Comparison of ENCODE assay signal across 18 mouse cellular contexts in genomic region chr2:118401834-118402727, GRCm38 (mm10). TPM values are rescaled to one million over a fixed set of nuclear protein-coding genes. Genes with fewer than 3 reads are reported as not detected.
DNase-seq lines count a peak whose midpoint lies in the region; ATAC-seq and TF ChIP-seq lines count a peak whose summit lies in the region.
"Had no signal": no experiment of that assay in that cellular context is flagged by ENCODE, and none has a peak within 500 bp of the region (broad histone marks: within the 10 kb centered on the region; RNA-seq: fewer than 3 reads in every experiment).

No protein-coding gene starts in this region.

- TF ChIP-seq POLR2A in olfactory bulb, adult 2 months (IDR thresholded peaks at IDR 0.05; ENCODE audit: insufficient read depth, low read depth, low read length) = no peak

- no peak overlapping the region for H3K9ac ChIP-seq in intestine, embryonic 14.5 days (ENCODE audit: low read length)
- H3K9ac ChIP-seq: forebrain, embryonic 15.5 days; liver, embryonic 13.5 days had no signal

- peak; percentile 12 for DNase-seq in left cerebral cortex, postnatal 4 days
- no peak for DNase-seq in left cerebral cortex, adult 8-10 months (ENCODE audit: low spot score in 2 of 2)
- DNase-seq in brain, adult 2 months (ENCODE audit: low read depth, low spot score) = peak; percentile 7
- peak; percentile 51 for DNase-seq in intestine, embryonic 14.5 days (ENCODE audit: low spot score)
- DNase-seq in adrenal gland, adult 2 months = no peak
- DNase-seq: adrenal gland, postnatal 25 days; cerebellum, postnatal 14 days; gastrocnemius, adult 2 months; heart, postnatal 14 days; liver, embryonic 13.5 days had no signal

- no peaks in the 10 kb centered on the region for H3K4me1 ChIP-seq in intestine, embryonic 14.5 days (replicated peaks; ENCODE audit: control insufficient read depth, insufficient read depth, low read length)
- H3K4me1 ChIP-seq in olfactory bulb, adult 2 months (ENCODE audit: control insufficient read depth, insufficient read depth, low read length) = peaks cover 9% of the 10 kb centered on the region
- H3K4me1 ChIP-seq: forebrain, embryonic 15.5 days; heart, embryonic 10.5 days had no signal

- H3K9me3 ChIP-seq in intestine, embryonic 14.5 days (ENCODE audit: control insufficient read depth, low read length) = no peaks in the 10 kb centered on the region
- H3K9me3 ChIP-seq: forebrain, embryonic 15.5 days; heart, embryonic 10.5 days; liver, embryonic 13.5 days had no signal

- no peak overlapping the region for H3K4me2 ChIP-seq in intestine, embryonic 14.5 days (ENCODE audit: low read length)
- H3K4me2 ChIP-seq: forebrain, embryonic 15.5 days; liver, embryonic 13.5 days had no signal

- 0 out of 2 replicates have a peak overlapping the region, but pooled peaks have one; percentile 9 for H3K27ac ChIP-seq in intestine, embryonic 14.5 days (ENCODE audit: low read depth)
- 0 out of 2 replicates have a peak overlapping the region, but pooled peaks have one; percentile 62 for H3K27ac ChIP-seq in olfactory bulb, adult 2 months (ENCODE audit: insufficient read depth, low read depth, low read length)
- H3K27ac ChIP-seq: forebrain, embryonic 15.5 days; gastrocnemius, adult 2 months; heart, embryonic 10.5 days; liver, embryonic 13.5 days had no signal

- H3K27me3 ChIP-seq in intestine, embryonic 14.5 days (replicated peaks; ENCODE audit: control insufficient read depth, insufficient read depth, low read length) = no peaks in the 10 kb centered on the region
- H3K27me3 ChIP-seq: forebrain, embryonic 15.5 days; liver, embryonic 13.5 days had no signal

- ATAC-seq in intestine, embryonic 14.5 days (replicated peaks; ENCODE audit: low FRiP score, low TSS enrichment, low read depth) = peak; percentile 56
- ATAC-seq in granulocyte monocyte progenitor cell, adult 5-6 weeks (replicated peaks; ENCODE audit: poor library complexity, severe bottlenecking) = no peak
- ATAC-seq: CD4-positive, CD25-positive, alpha-beta regulatory T cell, adult 4 months; forebrain, embryonic 15.5 days; inflammation-experienced regulatory T-cells, adult 6 months had no signal

- no peak overlapping the region for H3K4me3 ChIP-seq in intestine, embryonic 14.5 days (ENCODE audit: low read depth, low read length)
- no peak overlapping the region for H3K4me3 ChIP-seq in olfactory bulb, adult 2 months (ENCODE audit: insufficient read depth, low read depth, low read length)
- H3K4me3 ChIP-seq: forebrain, embryonic 15.5 days; gastrocnemius, adult 2 months; heart, embryonic 10.5 days; liver, embryonic 13.5 days had no signal

- WGBS in intestine, embryonic 14.5 days = 69% methylated on average over 5 of the region's 5 CpGs
- WGBS in olfactory bulb, adult 2 months = 51% methylated on average over 5 of the region's 5 CpGs

- intact Hi-C loops in left cerebral cortex, postnatal 4 days (cut with DNase I) = no loop called here

- no peak for TF ChIP-seq CTCF in olfactory bulb, adult 2 months (IDR thresholded peaks at IDR 0.05; ENCODE audit: insufficient read depth, low read depth, low read length)

- H3K36me3 ChIP-seq in intestine, embryonic 14.5 days (ENCODE audit: control insufficient read depth, insufficient read depth, low read length) = peaks cover 18% of the 10 kb centered on the region; the same call in 1 of the 2 replicates
- H3K36me3 ChIP-seq: forebrain, embryonic 15.5 days had no signal

RNA-seq across cellular contexts. Expression of gene Eif2ak4, which starts 13.7 kb away (rescaled TPM):
- total RNA-seq in left cerebral cortex, postnatal 4 days (2021) = 10 to 100 TPM; 23.1 to 26.7 TPM
- 10 to 100 TPM; 19.7 to 22.3 (median 21.1) TPM for total RNA-seq in left cerebral cortex, adult 8-10 months (2022)
- polyA plus RNA-seq in intestine, embryonic 14.5 days (2014; fragmentation: Nextera tagmentation; extraction: Ambion mirVana) = 14.0 and 15.0 TPM in 2 replicates
- not detected in 2 replicates for polyA plus RNA-seq in olfactory bulb, adult 2 months (2012; ENCODE audit: insufficient read depth, insufficient read length, low replicate concordance, missing spikeins)
- 16.3 and 20.0 TPM in 2 replicates for total RNA-seq in granulocyte monocyte progenitor cell, adult 5-6 weeks (2014; fragmentation: Nextera tagmentation)
- 12.7 and 17.5 TPM in 2 replicates for total RNA-seq in granulocyte monocyte progenitor cell, adult 5-6 weeks (2017)
- 10 to 100 TPM; 15.1 to 17.0 TPM for total RNA-seq in adrenal gland, adult 2 months (2021)
- 11.2 and 11.9 TPM in 2 replicates for polyA plus RNA-seq in adrenal gland, adult 2 months (2012; rRNA removed)

RNA-seq across cellular contexts. Expression of gene Gpr176, which starts 28.9 kb away (rescaled TPM):
- 10 to 100 TPM; 11.2 to 13.3 TPM for total RNA-seq in left cerebral cortex, postnatal 4 days (2021)
- total RNA-seq in left cerebral cortex, adult 8-10 months (2022) = 1 to 10 TPM; 8.4 to 10.0 (median 9.1) TPM
- polyA plus RNA-seq in intestine, embryonic 14.5 days (2014; fragmentation: Nextera tagmentation; extraction: Ambion mirVana) = 0.22 and 0.30 TPM in 2 replicates
- polyA plus RNA-seq in olfactory bulb, adult 2 months (2012; ENCODE audit: insufficient read depth, insufficient read length, low replicate concordance, missing spikeins) = not detected in 2 replicates
- total RNA-seq in granulocyte monocyte progenitor cell, adult 5-6 weeks (2014; fragmentation: Nextera tagmentation) = not detected in 2 replicates
- total RNA-seq in granulocyte monocyte progenitor cell, adult 5-6 weeks (2017) = not detected in 2 replicates
- total RNA-seq in adrenal gland, adult 2 months (2021) = 1 to 10 TPM; 3.2 to 3.3 TPM
- 1.0 and 1.5 TPM in 2 replicates for polyA plus RNA-seq in adrenal gland, adult 2 months (2012; rRNA removed)
- total RNA-seq: megakaryocyte, adult 5-6 weeks; MEL had no signal

Comparison
In these comparisons a context has a peak if more than half of its experiments do, and no peak if none do; other contexts are left out.
1. DNase-seq: peak in left cerebral cortex, postnatal 4 days (single experiment), brain, adult 2 months (single experiment) and intestine, embryonic 14.5 days (single experiment); none in left cerebral cortex, adult 8-10 months (0 of 2) and adrenal gland, adult 2 months (single experiment).
2. RNA of gene Gpr176, which starts 28.9 kb away (total RNA-seq): 11.2 to 13.3 TPM in left cerebral cortex, postnatal 4 days, 8.4 to 10.0 TPM in left cerebral cortex, adult 8-10 months and 3.2 to 3.3 TPM in adrenal gland, adult 2 months; not detected in granulocyte monocyte progenitor cell, adult 5-6 weeks; every median in the first group is over 4 times any median in the second.